Mouse (Mus musculus) midbrain, embryonic 14.5 days (tissue): ENCODE data around the gene Hnrnpul1. TPM values are rescaled to one million over a fixed set of nuclear protein-coding genes. Genes with fewer than 3 reads are reported as not detected.
A peak's percentile ranks its signal among the peaks of the same experiment; 100 is the strongest.

Source experiments
- ATAC-seq: fragments of 200-750 bp; cut with Nextera tagmentation; 2 replicates; pipeline ENCODE4 v1.8.0; 2017; ENCODE audit warnings: moderate number of reproducible peaks, moderate library complexity; ENCODE audit not compliant: low FRiP score, low TSS enrichment
- DNase-seq: peaks from one replicate; pipeline ENCODE4 v3.0.0-alpha.2; 2015
- H3K27ac ChIP-seq: fragments of 300-500 bp; sonication (generic); replicated peaks from 2 replicates; pipeline ENCODE4 v1.5.1; 2014; ENCODE audit warnings: mild to moderate bottlenecking, low read depth, low read length, moderate library complexity
- H3K27me3 ChIP-seq: fragments of 300-500 bp; sonication (generic); 2 replicates; pipeline ENCODE4 v1.6.1; 2014; ENCODE audit warnings: low read length, control low read depth, mixed read lengths; ENCODE audit not compliant: control insufficient read depth, insufficient read depth
- H3K36me3 ChIP-seq: fragments of 300-500 bp; sonication (generic); 2 replicates; pipeline ENCODE4 v1.6.1; 2014; ENCODE audit warnings: low read length, control low read depth; ENCODE audit not compliant: control insufficient read depth, insufficient read depth
- H3K4me1 ChIP-seq: fragments of 300-500 bp; sonication (generic); 2 replicates; pipeline ENCODE4 v1.6.1; 2014; ENCODE audit warnings: mild to moderate bottlenecking, antibody characterized with exemption, low read length, control low read depth; ENCODE audit not compliant: control insufficient read depth, insufficient read depth
- H3K4me2 ChIP-seq: fragments of 300-500 bp; sonication (generic); 2 replicates; pipeline ENCODE4 v1.6.1; 2014; ENCODE audit warnings: mild to moderate bottlenecking, low read length, moderate library complexity
- H3K4me3 ChIP-seq: fragments of 300-500 bp; sonication (generic); replicated peaks from 2 replicates; pipeline ENCODE4 v1.5.1; 2014; ENCODE audit warnings: low read depth, low read length
- H3K9ac ChIP-seq: fragments of 300-500 bp; sonication (generic); replicated peaks from 2 replicates; pipeline ENCODE4 v1.6.1; 2014; ENCODE audit warnings: mild to moderate bottlenecking, low read length, moderate library complexity
- H3K9me3 ChIP-seq: fragments of 300-500 bp; sonication (generic); 2 replicates; pipeline ENCODE4 v1.6.1; 2016; ENCODE audit warnings: low read length, control low read depth, mixed read lengths; ENCODE audit not compliant: control insufficient read depth
- WGBS: fragments of 180-500 bp; shearing (Covaris S2); extraction: QIAGEN DNeasy Blood & Tissue Kit; methylation state at CpG from one replicate; pipeline ENCODE4 v1.1.7; 2014; 5-methylcytosine and 5-hydroxymethylcytosine counted together
- polyA plus RNA-seq: library from polyadenylated mRNA; unstranded; fragments of >200 nt; fragmentation: Nextera tagmentation; extraction: Ambion mirVana; gene quantifications from 2 replicates; pipeline ENCODE4 v1.2.1, GENCODE M21; 2014

Hnrnpul1 gene
- 52.1 and 61.6 TPM in 2 replicates for polyA plus RNA-seq

- Histone ChIP-seq H3K27ac (peak within 1 kb of the TSS; percentile 97), H3K4me2 (peak within 1 kb of the TSS; percentile 96), H3K9me3 (no peaks in the 10 kb centered on the region), H3K27me3 (no peaks in the 10 kb centered on the region), H3K36me3 (peaks cover 21% of the 10 kb centered on the region), H3K4me3 (peak within 1 kb of the TSS; percentile 96), H3K9ac (peak within 1 kb of the TSS; percentile 96), H3K4me1 (peaks cover 19% of the 10 kb centered on the region)
- DNase-seq = peak; percentile 99
- ATAC-seq = peak; percentile 95
- under 1% methylated on average over 55 of the region's 55 CpGs for WGBS
These were observed at the start of gene Hnrnpul1 for GRCm38 (mm10) chr7:25754738-25755467. TSS of gene Hnrnpul1 (minus strand) at chr7:25754757.

DNA sequence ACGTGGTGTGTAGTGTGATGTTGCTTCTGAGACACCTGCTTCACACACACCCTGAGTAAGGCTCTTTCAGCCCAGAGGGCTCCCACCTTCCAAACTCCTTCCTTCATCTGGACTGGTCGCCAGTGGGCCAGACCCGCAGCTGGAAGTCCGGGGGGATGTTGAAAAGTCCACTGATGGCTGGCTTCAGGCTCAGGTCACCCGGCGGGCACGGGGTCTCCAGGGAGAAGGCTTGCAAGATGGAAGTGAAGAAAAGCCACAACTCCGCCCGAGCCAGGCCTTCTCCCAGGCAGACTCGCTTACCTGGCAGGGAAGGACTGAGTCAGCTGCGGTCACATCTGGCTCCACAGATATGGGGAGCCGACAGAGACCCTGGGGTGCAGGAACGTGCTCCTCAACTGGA, 48.9 kb upstream of the Hnrnpul1 start:
- Histone ChIP-seq H3K36me3 (no peaks in the 10 kb centered on the region), H3K4me1 (no peaks in the 10 kb centered on the region), H3K4me3 (no peak overlapping the region), H3K9ac (no peak overlapping the region), H3K4me2 (no peak overlapping the region), H3K9me3 (no peaks in the 10 kb centered on the region), H3K27me3 (no peaks in the 10 kb centered on the region), H3K27ac (no peak overlapping the region)
- WGBS = 87% methylated on average over 13 of the region's 13 CpGs
- ATAC-seq = no peak
- DNase-seq = no peak

DNA sequence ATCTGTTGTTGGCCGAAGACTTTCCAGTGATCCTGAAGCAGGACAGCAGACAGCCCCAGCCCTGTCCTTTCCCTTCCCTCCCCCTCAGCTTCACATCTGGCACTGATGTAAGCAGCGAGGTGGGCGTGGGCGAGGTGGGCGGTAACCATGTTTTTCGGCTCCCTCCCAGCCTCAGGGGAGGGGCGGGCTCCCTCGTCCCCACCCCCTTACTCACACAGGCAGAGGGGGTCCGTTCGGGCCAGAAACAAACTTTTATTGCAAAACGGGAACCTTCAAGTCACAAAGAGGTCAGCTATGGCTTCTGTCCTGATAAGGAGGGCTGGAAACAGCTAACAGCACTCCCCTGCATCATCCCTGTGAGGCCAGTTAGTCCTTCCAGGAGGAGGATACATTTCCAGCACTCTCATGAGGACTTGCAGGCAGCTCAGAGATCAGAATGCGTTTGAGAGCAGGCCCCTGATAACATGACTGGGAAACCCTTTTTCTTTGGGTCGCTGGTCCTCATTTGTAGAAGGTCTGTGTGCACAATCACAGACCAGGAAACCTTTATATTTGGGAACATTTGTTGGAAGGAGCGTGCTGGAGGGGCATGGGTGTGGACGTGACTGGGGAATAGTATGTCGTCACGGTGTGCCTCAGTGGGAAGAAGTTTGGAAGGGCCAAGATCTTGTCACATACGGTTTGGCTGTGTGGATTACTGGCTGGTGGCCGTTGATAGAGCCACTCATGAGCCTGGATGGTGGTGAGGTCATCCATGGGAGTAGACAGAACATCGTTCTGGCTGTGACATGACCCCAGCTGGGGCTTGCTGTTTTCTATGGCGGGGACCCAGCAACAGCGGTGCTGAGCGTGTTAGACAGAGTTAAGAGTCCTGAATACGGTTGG, 47.9 kb upstream of the Hnrnpul1 start:
- Histone ChIP-seq H3K27ac (no peak overlapping the region), H3K4me1 (no peaks in the 10 kb centered on the region), H3K4me3 (no peak overlapping the region), H3K4me2 (peak overlapping the region; percentile 10; the same call in 1 of the 2 replicates), H3K9me3 (no peaks in the 10 kb centered on the region), H3K36me3 (no peaks in the 10 kb centered on the region), H3K9ac (no peak overlapping the region), H3K27me3 (no peaks in the 10 kb centered on the region)
- WGBS = 37% methylated on average over 24 of the region's 24 CpGs
- ATAC-seq (no peak), DNase-seq (peak; percentile 18)

DNA sequence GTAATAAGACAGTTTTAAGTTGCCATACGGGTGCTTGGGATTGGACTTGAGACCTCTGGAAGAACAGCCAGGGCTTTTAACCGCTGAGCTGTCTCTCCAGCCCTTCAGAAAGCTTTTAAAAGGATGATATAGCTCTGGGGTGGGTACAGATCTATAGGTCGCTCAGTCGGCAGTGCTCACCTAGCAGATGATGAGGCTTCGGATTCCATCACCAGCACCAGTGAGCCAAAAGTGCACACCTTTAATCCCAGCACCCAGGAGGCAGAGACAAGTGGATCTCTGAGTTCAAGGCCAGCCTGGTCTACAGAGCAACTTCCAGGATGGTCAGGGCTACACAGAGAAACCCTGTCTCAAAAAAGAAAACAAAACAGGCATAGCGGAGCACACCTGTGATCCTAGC, 46.5 kb upstream of the Hnrnpul1 start:
- no peak overlapping the region for H3K4me2 ChIP-seq
- no peaks in the 10 kb centered on the region for H3K36me3 ChIP-seq
- H3K9me3 ChIP-seq = no peaks in the 10 kb centered on the region
- H3K4me1 ChIP-seq = no peaks in the 10 kb centered on the region
- 93% methylated on average over 6 of the region's 6 CpGs for WGBS
- DNase-seq (no peak), ATAC-seq (no peak)
- no peak overlapping the region for H3K9ac ChIP-seq
- no peak overlapping the region for H3K4me3 ChIP-seq
- H3K27ac ChIP-seq = no peak overlapping the region
- H3K27me3 ChIP-seq = no peaks in the 10 kb centered on the region

GRCm38 (mm10) chr7:25799369-25799768, 44.8 kb upstream of the Hnrnpul1 start:
- Histone ChIP-seq H3K4me2 (no peak overlapping the region), H3K36me3 (no peaks in the 10 kb centered on the region), H3K9me3 (no peaks in the 10 kb centered on the region), H3K4me3 (no peak overlapping the region), H3K27ac (no peak overlapping the region), H3K4me1 (no peaks in the 10 kb centered on the region), H3K9ac (no peak overlapping the region), H3K27me3 (no peaks in the 10 kb centered on the region)
- ATAC-seq (no peak), DNase-seq (no peak)
- WGBS = 88% methylated on average over 1 of the region's 1 CpGs

- no peak overlapping the region for H3K9ac ChIP-seq
- ATAC-seq (no peak), DNase-seq (no peak)
- H3K27ac ChIP-seq = no peak overlapping the region
- no peaks in the 10 kb centered on the region for H3K4me1 ChIP-seq
- no peaks in the 10 kb centered on the region for H3K27me3 ChIP-seq
- H3K4me2 ChIP-seq = no peak overlapping the region
- H3K4me3 ChIP-seq = no peak overlapping the region
- H3K36me3 ChIP-seq = no peaks in the 10 kb centered on the region
- no peaks in the 10 kb centered on the region for H3K9me3 ChIP-seq
- 86% methylated on average over 2 of the region's 2 CpGs for WGBS
These were observed 44.0 kb upstream of the Hnrnpul1 start for GRCm38 (mm10) chr7:25798540-25798939.

DNA sequence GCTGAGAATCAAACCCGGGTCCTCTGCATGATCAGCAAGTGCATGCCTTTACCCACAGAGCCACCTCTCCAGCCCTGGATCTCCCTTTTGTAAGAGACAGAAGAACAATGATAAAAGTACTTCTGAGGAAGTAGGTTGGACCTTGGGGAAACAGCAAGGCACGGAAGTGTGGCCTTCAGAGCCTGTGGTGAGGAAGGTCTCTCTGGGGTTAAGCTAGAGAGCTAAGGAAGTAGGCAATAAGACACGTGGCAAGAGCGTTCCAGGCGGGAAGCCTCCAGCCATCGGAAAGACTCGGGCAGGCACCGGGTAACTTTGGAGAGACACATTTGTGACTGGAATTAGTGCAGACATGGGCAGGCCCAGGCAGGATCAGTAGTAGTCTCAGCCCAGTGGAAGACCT, 40.2 kb upstream of the Hnrnpul1 start:
- DNase-seq (no peak), ATAC-seq (no peak)
- Histone ChIP-seq H3K27ac (no peak overlapping the region), H3K4me1 (no peaks in the 10 kb centered on the region), H3K9me3 (no peaks in the 10 kb centered on the region), H3K4me2 (no peak overlapping the region), H3K27me3 (no peaks in the 10 kb centered on the region), H3K9ac (no peak overlapping the region), H3K36me3 (no peaks in the 10 kb centered on the region), H3K4me3 (no peak overlapping the region)
- WGBS = 86% methylated on average over 8 of the region's 8 CpGs

DNA sequence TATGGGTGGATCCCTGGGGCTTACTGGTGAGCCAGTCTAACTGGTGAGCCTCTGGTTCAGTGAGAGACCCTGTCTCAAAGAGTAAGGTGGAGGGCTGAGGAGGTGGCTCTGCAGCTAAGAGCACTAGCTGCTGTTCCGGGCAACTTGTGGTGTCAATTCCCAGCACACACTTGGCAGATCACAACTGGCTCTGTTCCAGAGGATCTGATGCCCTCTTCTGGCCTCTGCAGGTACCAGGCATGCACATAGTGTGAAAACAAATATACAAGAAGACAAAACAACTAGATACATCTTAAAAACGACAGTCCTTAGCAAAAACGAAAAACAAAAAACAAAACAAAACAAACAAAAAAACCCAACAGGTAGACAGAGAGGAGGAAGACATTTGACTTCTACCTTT, 39.1 kb upstream of the Hnrnpul1 start:
- WGBS = 55% methylated on average over 3 of the region's 3 CpGs
- Histone ChIP-seq H3K4me2 (no peak overlapping the region), H3K4me3 (no peak overlapping the region), H3K27ac (no peak overlapping the region), H3K9me3 (no peaks in the 10 kb centered on the region), H3K9ac (no peak overlapping the region), H3K36me3 (no peaks in the 10 kb centered on the region), H3K27me3 (no peaks in the 10 kb centered on the region), H3K4me1 (peaks cover 5% of the 10 kb centered on the region)
- ATAC-seq (no peak), DNase-seq (no peak)
